Mouse (Mus musculus): Measurements from ENCODE around the gene Baiap2. TPM values are rescaled to one million over a fixed set of nuclear protein-coding genes. Genes with fewer than 3 reads are reported as not detected.

The Baiap2 gene
- 9.0 and 9.8 TPM in 2 replicates for polyA plus RNA-seq (2014; fragmentation: Nextera tagmentation; extraction: Ambion mirVana)

DNA sequence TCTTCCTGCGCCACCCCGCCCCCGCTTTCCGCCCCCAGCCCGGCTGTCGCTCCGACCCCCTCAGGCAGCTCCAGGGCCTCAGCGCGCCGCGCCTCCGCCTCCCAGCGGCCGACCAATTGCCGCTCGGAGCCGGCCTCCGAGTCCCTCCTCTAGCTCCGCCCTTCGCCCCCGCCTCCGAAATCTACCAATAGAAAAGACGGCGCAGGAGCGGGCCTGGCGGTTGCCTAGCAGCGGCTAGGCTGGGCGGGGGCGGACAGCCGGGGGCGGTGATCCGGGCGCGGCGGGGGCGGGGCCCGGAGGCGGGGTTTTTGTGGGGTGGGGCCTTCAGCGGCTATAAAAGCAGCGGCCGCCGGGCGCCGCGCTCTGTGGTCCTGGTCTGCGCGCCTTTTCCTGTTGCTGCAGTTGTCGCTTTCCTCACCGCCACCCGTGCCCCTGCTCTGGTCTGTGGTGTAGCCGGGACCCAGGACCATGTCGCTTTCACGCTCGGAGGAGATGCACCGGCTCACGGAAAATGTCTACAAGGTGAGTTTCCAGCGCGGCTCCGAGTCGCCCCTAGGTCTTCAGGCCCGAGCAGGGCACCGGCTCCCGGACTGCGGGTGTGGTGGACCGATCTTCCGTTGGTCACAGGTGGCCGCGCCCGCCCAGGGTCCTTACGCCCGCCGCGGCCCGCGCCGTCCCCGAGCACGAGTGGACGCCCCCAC lies at the start of gene Baiap2:
Gene Baiap2, plus strand, starts transcription at position 37 of the 701 bp plus-strand sequence.
- peaks cover 7% of the 10 kb centered on the region for H3K27me3 ChIP-seq (ENCODE audit: control insufficient read depth, insufficient read depth, low read length)

DNA sequence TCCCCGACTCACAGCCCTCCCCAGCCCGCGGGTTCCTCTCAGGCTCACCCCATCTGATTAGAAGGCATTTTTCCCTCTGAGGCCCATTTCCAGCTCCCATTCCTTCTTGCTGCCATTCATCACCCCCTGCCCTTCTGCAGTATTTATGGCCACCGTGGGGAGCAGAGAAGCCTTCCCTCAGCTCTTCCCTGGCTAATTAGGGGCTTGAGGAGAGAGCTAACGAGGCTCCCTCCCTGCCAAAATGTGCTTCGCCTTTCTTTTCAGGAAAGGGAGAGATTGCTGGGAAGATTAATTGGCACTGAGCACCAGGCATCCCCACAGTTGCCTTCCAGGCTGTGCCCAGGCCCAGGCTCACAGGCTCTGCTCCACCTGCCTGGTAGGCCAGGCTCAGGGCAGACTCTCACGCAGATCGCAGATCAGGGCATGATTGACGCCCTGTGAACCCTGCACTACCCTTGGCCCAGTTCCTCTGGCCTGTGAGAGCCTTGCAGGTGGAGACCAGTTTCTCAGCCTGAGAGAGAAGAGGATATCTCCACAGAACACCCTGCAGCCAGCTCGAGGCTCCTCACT lies 48.8 kb upstream of the Baiap2 start:
- ATAC-seq (ENCODE audit: low FRiP score) (no peak), DNase-seq (ENCODE audit: low spot score, missing footprints) (peak; percentile 45)
- WGBS, result 83% methylated on average over 10 of the region's 10 CpGs
- no peak overlapping the region for H3K27ac ChIP-seq (ENCODE audit: low read depth, low read length)
- H3K27me3 ChIP-seq (ENCODE audit: control insufficient read depth, insufficient read depth, low read length), result no peaks in the 10 kb centered on the region
- no peaks in the 10 kb centered on the region for H3K9me3 ChIP-seq (ENCODE audit: control insufficient read depth, low read length)
- H3K36me3 ChIP-seq (ENCODE audit: control insufficient read depth, insufficient read depth, low read length), result peaks cover 8% of the 10 kb centered on the region
- H3K4me2 ChIP-seq, result no peak overlapping the region
- no peaks in the 10 kb centered on the region for H3K4me1 ChIP-seq (ENCODE audit: control insufficient read depth, insufficient read depth, low read length)
- no peak overlapping the region for H3K9ac ChIP-seq (ENCODE audit: low read length)
- H3K4me3 ChIP-seq (ENCODE audit: low read depth, low read length), result no peak overlapping the region

More for the DNA sequence above, at the start of gene Baiap2:
- H3K9me3 ChIP-seq (ENCODE audit: control insufficient read depth, low read length), result no peaks in the 10 kb centered on the region
- peak; percentile 100 for DNase-seq (ENCODE audit: low spot score, missing footprints)
- H3K4me2 ChIP-seq, result peak within 1 kb of the TSS; percentile 91
- peak within 1 kb of the TSS; percentile 57 for H3K4me3 ChIP-seq (ENCODE audit: low read depth, low read length)
- H3K27ac ChIP-seq (ENCODE audit: low read depth, low read length), result peak within 1 kb of the TSS; percentile 45
- H3K9ac ChIP-seq (ENCODE audit: low read length), result peak within 1 kb of the TSS; percentile 64
- ATAC-seq (ENCODE audit: low FRiP score), result peak; percentile 98
- peaks cover 12% of the 10 kb centered on the region for H3K4me1 ChIP-seq (ENCODE audit: control insufficient read depth, insufficient read depth, low read length)
- under 1% methylated on average over 68 of the region's 79 CpGs for WGBS
- no peaks in the 10 kb centered on the region for H3K36me3 ChIP-seq (ENCODE audit: control insufficient read depth, insufficient read depth, low read length)

DNA sequence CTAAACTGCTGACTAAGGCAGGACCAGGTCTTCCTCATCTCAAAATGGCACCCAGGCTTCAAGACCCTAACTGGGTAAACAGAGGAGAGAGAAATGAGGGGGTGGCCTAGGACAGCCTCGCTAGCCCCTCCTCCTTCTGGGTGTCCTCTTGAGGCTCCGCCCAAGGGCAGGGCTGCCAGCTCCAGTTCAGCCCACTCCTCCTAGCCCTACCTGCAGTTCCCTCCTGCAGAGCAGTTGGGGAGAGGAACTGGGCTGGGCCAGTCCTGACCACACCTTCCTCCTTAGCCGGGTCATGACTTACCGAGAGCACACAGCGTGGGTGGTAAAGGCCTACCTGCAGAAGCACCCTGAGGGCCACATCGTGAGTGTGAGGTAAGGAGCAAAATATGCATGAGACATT lies 47.9 kb upstream of the Baiap2 start:
- no peak overlapping the region for H3K9ac ChIP-seq (ENCODE audit: low read length)
- H3K9me3 ChIP-seq (ENCODE audit: control insufficient read depth, low read length), result no peaks in the 10 kb centered on the region
- H3K27me3 ChIP-seq (ENCODE audit: control insufficient read depth, insufficient read depth, low read length), result no peaks in the 10 kb centered on the region
- H3K4me3 ChIP-seq (ENCODE audit: low read depth, low read length), result no peak overlapping the region
- WGBS, result 81% methylated on average over 6 of the region's 6 CpGs
- H3K36me3 ChIP-seq (ENCODE audit: control insufficient read depth, insufficient read depth, low read length), result peaks cover 8% of the 10 kb centered on the region
- ATAC-seq (ENCODE audit: low FRiP score) (no peak), DNase-seq (ENCODE audit: low spot score, missing footprints) (peak; percentile 53)
- no peak overlapping the region for H3K4me2 ChIP-seq
- no peak overlapping the region for H3K27ac ChIP-seq (ENCODE audit: low read depth, low read length)
- no peaks in the 10 kb centered on the region for H3K4me1 ChIP-seq (ENCODE audit: control insufficient read depth, insufficient read depth, low read length)

DNA sequence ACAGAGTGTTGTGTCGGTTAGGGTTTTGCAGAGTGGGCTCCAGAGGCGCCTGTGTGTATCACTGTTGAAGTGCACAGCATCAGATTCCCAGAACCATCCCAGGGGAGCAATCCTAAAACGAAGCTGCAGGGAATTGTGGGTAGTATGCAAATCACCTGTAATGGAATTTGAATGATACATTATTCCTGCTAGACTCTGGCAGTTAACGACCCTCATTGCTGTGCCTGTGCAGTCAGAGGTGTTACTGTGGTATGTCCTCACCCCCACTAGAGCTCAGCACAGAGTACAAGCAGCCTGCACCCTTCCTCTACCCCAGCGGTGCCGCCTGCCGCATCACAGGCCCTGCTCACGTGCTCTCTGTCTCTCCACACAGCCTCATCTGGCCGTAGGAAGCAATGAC lies 45.5 kb upstream of the Baiap2 start:
- H3K9ac ChIP-seq (ENCODE audit: low read length), result no peak overlapping the region
- no peak overlapping the region for H3K4me2 ChIP-seq
- H3K4me1 ChIP-seq (ENCODE audit: control insufficient read depth, insufficient read depth, low read length), result no peaks in the 10 kb centered on the region
- H3K27ac ChIP-seq (ENCODE audit: low read depth, low read length), result no peak overlapping the region
- peaks cover 5% of the 10 kb centered on the region; the same call in 1 of the 2 replicates for H3K36me3 ChIP-seq (ENCODE audit: control insufficient read depth, insufficient read depth, low read length)
- H3K4me3 ChIP-seq (ENCODE audit: low read depth, low read length), result no peak overlapping the region
- 88% methylated on average over 9 of the region's 9 CpGs for WGBS
- no peaks in the 10 kb centered on the region for H3K9me3 ChIP-seq (ENCODE audit: control insufficient read depth, low read length)
- DNase-seq (ENCODE audit: low spot score, missing footprints) (peak; percentile 49), ATAC-seq (ENCODE audit: low FRiP score) (no peak)
- no peaks in the 10 kb centered on the region for H3K27me3 ChIP-seq (ENCODE audit: control insufficient read depth, insufficient read depth, low read length)

DNA sequence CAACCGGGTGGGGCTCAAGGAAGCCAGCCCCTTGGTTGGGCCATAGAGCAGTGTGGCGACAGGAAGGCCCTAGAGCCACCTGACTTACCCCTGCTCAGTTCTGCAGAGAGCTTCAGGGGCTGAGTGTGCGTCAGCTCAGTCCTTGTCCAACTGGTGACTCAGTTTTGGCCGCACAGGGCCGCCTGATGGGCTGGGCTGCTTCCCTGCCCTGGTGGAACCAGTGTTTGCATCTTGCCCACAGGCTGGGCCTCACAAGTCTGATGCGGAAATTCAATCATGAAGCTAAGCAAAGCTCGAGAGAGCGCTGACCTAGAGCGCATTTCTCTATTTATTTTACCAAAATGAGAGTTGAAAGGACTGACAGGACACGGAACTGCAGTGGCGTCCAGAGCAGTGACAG lies 43.6 kb upstream of the Baiap2 start:
- Histone ChIP-seq H3K27me3 (ENCODE audit: control insufficient read depth, insufficient read depth, low read length) (no peaks in the 10 kb centered on the region), H3K9me3 (ENCODE audit: control insufficient read depth, low read length) (no peaks in the 10 kb centered on the region), H3K4me3 (ENCODE audit: low read depth, low read length) (no peak overlapping the region), H3K27ac (ENCODE audit: low read depth, low read length) (no peak overlapping the region), H3K4me1 (ENCODE audit: control insufficient read depth, insufficient read depth, low read length) (no peaks in the 10 kb centered on the region), H3K4me2 (no peak overlapping the region), H3K36me3 (ENCODE audit: control insufficient read depth, insufficient read depth, low read length) (peaks cover 5% of the 10 kb centered on the region; the same call in 1 of the 2 replicates), H3K9ac (ENCODE audit: low read length) (no peak overlapping the region)
- ATAC-seq (ENCODE audit: low FRiP score) (no peak), DNase-seq (ENCODE audit: low spot score, missing footprints) (peak; percentile 59)
- WGBS, result 87% methylated on average over 11 of the region's 11 CpGs

DNA sequence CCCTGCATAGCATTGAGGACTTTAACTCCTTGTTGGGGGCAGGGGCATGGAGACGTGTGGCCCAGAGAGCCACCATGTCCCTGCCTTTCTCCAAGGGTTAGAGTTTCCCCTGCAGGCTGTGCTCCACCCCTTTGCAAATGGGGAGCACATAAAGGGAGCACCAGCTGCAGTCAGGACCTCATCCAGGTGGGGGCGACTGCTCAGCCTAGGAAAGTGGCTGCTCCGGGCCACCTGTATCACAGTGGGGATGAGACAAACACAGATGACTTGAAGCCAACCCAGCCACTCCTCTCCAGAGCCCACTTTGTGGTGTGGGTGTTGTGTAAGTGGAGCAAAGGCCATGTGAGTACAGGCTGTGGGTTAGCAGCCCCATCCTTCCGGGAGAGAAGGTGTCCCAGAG lies 41.4 kb upstream of the Baiap2 start:
- Histone ChIP-seq H3K27me3 (ENCODE audit: control insufficient read depth, insufficient read depth, low read length) (no peaks in the 10 kb centered on the region), H3K27ac (ENCODE audit: low read depth, low read length) (no peak overlapping the region), H3K4me3 (ENCODE audit: low read depth, low read length) (no peak overlapping the region), H3K36me3 (ENCODE audit: control insufficient read depth, insufficient read depth, low read length) (peaks cover 5% of the 10 kb centered on the region; the same call in 1 of the 2 replicates), H3K4me2 (no peak overlapping the region), H3K4me1 (ENCODE audit: control insufficient read depth, insufficient read depth, low read length) (no peaks in the 10 kb centered on the region), H3K9me3 (ENCODE audit: control insufficient read depth, low read length) (no peaks in the 10 kb centered on the region), H3K9ac (ENCODE audit: low read length) (no peak overlapping the region)
- ATAC-seq (ENCODE audit: low FRiP score), result no peak
- 84% methylated on average over 4 of the region's 4 CpGs for WGBS
- DNase-seq (ENCODE audit: low spot score, missing footprints), result peak; percentile 72

DNA sequence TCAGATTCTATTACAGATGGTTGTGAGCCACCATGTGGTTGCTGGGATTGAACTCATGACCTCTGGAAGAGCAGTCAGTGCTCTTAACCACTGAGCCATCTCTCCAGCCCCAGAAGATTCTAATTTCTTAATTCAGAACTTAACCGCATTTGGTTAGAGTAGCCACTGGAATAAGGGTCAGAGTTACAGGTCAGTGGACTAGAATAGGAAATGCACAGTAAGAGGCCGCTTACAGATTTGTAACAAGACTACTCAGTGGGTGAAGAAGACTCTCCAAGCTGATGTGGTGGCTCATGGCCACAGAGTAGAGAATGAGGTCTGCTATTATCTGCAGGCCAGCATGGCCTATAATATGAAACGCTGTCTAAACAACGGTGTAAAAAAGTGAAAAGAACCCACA lies 39.7 kb upstream of the Baiap2 start:
- Histone ChIP-seq H3K27me3 (ENCODE audit: control insufficient read depth, insufficient read depth, low read length) (no peaks in the 10 kb centered on the region), H3K27ac (ENCODE audit: low read depth, low read length) (no peak overlapping the region), H3K4me2 (no peak overlapping the region), H3K4me1 (ENCODE audit: control insufficient read depth, insufficient read depth, low read length) (no peaks in the 10 kb centered on the region), H3K9ac (ENCODE audit: low read length) (no peak overlapping the region), H3K4me3 (ENCODE audit: low read depth, low read length) (no peak overlapping the region), H3K9me3 (ENCODE audit: control insufficient read depth, low read length) (no peaks in the 10 kb centered on the region), H3K36me3 (ENCODE audit: control insufficient read depth, insufficient read depth, low read length) (peaks cover 2% of the 10 kb centered on the region; the same call in 1 of the 2 replicates)
- 72% methylated on average over 4 of the region's 4 CpGs for WGBS
- peak; percentile 80 for DNase-seq (ENCODE audit: low spot score, missing footprints)
- ATAC-seq (ENCODE audit: low FRiP score), result no peak

DNA sequence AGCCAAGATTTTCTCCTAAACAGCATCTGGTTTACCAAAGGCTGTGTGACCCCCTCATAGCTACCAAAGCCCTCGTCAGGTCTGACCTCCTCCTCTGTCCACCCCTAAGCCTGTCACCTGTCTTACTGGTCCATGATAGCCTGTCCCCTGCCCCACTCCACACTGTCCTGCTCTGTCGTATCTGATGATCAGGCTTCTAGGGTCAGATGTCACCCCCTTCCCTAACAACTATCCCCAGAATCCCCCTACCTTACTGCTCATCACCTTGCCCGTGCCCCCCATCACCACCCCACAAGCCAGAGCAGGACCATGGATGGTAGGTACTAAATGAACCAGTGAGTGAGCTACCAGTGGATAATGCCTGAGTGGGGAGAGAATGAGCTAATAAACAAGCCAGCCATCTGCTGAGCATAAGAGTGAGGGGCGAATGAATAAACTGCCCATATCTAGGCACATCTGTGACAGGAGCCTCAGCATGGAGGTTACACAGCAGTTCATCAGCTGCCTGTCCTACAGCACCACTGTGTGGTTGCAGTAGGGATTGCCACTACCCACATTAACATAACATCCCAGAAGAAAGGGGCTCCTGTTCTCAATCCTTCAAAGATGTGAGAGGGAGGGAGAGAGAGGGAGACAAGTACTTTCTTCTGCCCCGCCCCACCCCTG lies 37.8 kb upstream of the Baiap2 start:
- peak; percentile 71 for ATAC-seq (ENCODE audit: low FRiP score)
- no peaks in the 10 kb centered on the region for H3K4me1 ChIP-seq (ENCODE audit: control insufficient read depth, insufficient read depth, low read length)
- no peaks in the 10 kb centered on the region for H3K9me3 ChIP-seq (ENCODE audit: control insufficient read depth, low read length)
- H3K27ac ChIP-seq (ENCODE audit: low read depth, low read length), result no peak overlapping the region
- no peaks in the 10 kb centered on the region for H3K27me3 ChIP-seq (ENCODE audit: control insufficient read depth, insufficient read depth, low read length)
- DNase-seq (ENCODE audit: low spot score, missing footprints), result peak; percentile 97
- H3K4me2 ChIP-seq, result no peak overlapping the region
- 35% methylated on average over 5 of the region's 5 CpGs for WGBS
- no peak overlapping the region for H3K4me3 ChIP-seq (ENCODE audit: low read depth, low read length)
- H3K9ac ChIP-seq (ENCODE audit: low read length), result no peak overlapping the region
- H3K36me3 ChIP-seq (ENCODE audit: control insufficient read depth, insufficient read depth, low read length), result no peaks in the 10 kb centered on the region

DNA sequence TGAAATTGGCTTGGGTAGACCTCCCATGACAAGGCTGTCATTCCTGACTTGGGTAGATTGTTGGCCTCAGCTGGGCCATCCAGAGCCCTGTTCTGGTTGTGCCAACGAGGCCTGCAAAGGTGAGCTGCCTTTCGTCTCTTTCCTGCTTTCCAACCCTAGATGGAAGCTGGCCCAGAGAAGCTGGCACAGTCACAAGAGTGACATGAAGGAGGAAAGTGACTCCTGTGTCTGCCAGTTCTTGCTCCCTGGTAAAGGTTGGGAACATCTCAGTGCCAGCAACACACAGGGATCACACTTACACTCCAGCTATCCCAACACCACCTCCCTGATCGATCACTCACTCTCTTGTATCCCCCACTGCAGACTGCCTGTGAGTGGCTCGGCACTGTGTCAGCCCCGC lies 36.8 kb upstream of the Baiap2 start:
- DNase-seq (ENCODE audit: low spot score, missing footprints) (peak; percentile 75), ATAC-seq (ENCODE audit: low FRiP score) (no peak)
- 81% methylated on average over 5 of the region's 5 CpGs for WGBS
- H3K27ac ChIP-seq (ENCODE audit: low read depth, low read length), result no peak overlapping the region
- H3K9ac ChIP-seq (ENCODE audit: low read length), result no peak overlapping the region
- H3K9me3 ChIP-seq (ENCODE audit: control insufficient read depth, low read length), result no peaks in the 10 kb centered on the region
- no peaks in the 10 kb centered on the region for H3K4me1 ChIP-seq (ENCODE audit: control insufficient read depth, insufficient read depth, low read length)
- no peak overlapping the region for H3K4me3 ChIP-seq (ENCODE audit: low read depth, low read length)
- no peaks in the 10 kb centered on the region for H3K36me3 ChIP-seq (ENCODE audit: control insufficient read depth, insufficient read depth, low read length)
- H3K27me3 ChIP-seq (ENCODE audit: control insufficient read depth, insufficient read depth, low read length), result no peaks in the 10 kb centered on the region
- H3K4me2 ChIP-seq, result no peak overlapping the region
